Mouse (Mus musculus) neutrophil, adult 59 days (primary cell): Measurements from ENCODE around the gene Dhrs1. TPM values are rescaled to one million over a fixed set of nuclear protein-coding genes. Genes with fewer than 3 reads are reported as not detected.

ENCODE experiments used
- total RNA-seq, 2 experiments: library from RNA; stranded (reverse); gene quantifications; 1 replicate in 1 of 2; 2 replicates in 1 of 2; pipeline ENCODE4 v1.2.4; 2023

Gene Dhrs1
- total RNA-seq: 10 to 100 TPM; 53.1 to 63.6 TPM

GRCm38 (mm10) chr14:55745180-55745860 lies at the start of gene Dhrs1, which contains the start of gene Nop9:
Gene Dhrs1 (minus strand): TSS chr14:55745690.
Gene Nop9 (plus strand): TSS chr14:55745693.

GRCm38 (mm10) chr14:55788256-55789050 lies 43.0 kb upstream of the Dhrs1 start, which contains the start of gene Ripk3:
Gene Ripk3 (minus strand): TSS chr14:55788865.

DNA sequence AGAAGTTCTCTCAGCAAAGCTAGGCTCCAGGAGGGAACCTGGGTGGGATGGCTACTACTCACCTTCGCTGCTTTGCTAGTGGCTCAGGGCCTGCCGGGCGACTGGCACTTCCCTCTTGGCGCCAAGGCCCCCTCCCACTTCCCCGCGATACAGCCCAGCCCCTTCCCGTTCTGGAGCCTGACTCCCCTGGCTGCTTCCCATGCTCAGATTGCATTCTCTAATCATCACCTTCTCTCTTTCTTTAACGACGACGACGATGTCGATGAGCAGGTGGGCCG lies 38.4 kb upstream of the Dhrs1 start, which contains the start of gene Adcy4:
Gene Adcy4 (minus strand): TSS at position 138 of the 278 bp plus-strand sequence.

GRCm38 (mm10) chr14:55765696-55766095 lies 20.2 kb upstream of the Dhrs1 start, which contains the start of gene Ltb4r1:
Gene Ltb4r1 (plus strand): TSS chr14:55765962.

DNA sequence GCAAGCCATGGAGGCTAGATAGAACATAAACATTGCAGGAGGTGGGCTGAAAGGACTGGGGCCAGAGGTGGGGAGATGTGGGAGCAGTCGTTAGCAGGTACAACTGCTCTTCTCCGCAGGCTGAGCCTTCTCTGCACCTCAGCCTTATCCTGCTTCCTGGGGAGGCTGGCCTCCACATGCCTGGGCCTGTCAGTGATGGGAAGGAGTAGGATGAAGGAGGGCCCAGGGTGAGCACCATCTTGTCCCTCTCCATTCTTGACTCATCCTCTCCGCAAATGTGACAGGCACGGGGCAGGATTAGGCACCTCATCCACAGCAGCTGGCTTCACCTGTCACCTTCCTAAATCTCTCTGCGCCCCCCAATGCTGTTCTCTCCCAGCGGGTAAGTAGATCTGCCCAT lies 15.7 kb upstream of the Dhrs1 start, which contains the start of gene Ltb4r2:
Gene Ltb4r2 (plus strand): TSS at position 266 of the 400 bp plus-strand sequence.

GRCm38 (mm10) chr14:55758363-55758784 lies 12.9 kb upstream of the Dhrs1 start, which contains the start of gene Cideb:
Gene Cideb (minus strand): TSS chr14:55758458.

GRCm38 (mm10) chr14:55721700-55722437 lies 23.6 kb downstream of the Dhrs1 start, which contains the start of gene Rabggta:
Gene Rabggta (minus strand): TSS chr14:55722263.

GRCm38 (mm10) chr14:55713729-55714122 lies 31.8 kb downstream of the Dhrs1 start, which contains the start of gene Tgm1:
Gene Tgm1 (minus strand): TSS chr14:55713926.

Other genes starting within 250 kb of the Dhrs1 start
- not detected for gene Cpne6, start 235.2 kb downstream of the Dhrs1 start, total RNA-seq
- not detected for gene Nrl, start 220.7 kb downstream of the Dhrs1 start, total RNA-seq
- 10 to 100 TPM; 25.2 to 30.4 TPM for gene Pck2, start 205.4 kb downstream of the Dhrs1 start, total RNA-seq
- gene Dcaf11, start 185.7 kb downstream of the Dhrs1 start, total RNA-seq: 10 to 100 TPM; 51.8 to 54.8 TPM
- gene A730061H03Rik, start 185.3 kb downstream of the Dhrs1 start, total RNA-seq: 1 to 10 TPM; 1.9 to 3.3 TPM
- gene Fitm1, start 170.1 kb downstream of the Dhrs1 start, total RNA-seq: not detected
- gene Psme1, start 167.6 kb downstream of the Dhrs1 start, total RNA-seq: 100 to 1,000 TPM; 138 to 143 TPM
- gene Emc9, start 160.4 kb downstream of the Dhrs1 start, total RNA-seq: 1 to 10 TPM; 4.4 to 5.9 TPM
- 100 to 1,000 TPM; 180 to 210 TPM for gene Psme2, start 154.6 kb downstream of the Dhrs1 start, total RNA-seq
- 10 to 100 TPM; 57.6 to 74.7 TPM for gene Rnf31, start 154.0 kb downstream of the Dhrs1 start, total RNA-seq
- gene Irf9, start 142.1 kb downstream of the Dhrs1 start, total RNA-seq: 10 to 100 TPM; 42.3 to 50.1 TPM
- gene Rec8, start 127.7 kb downstream of the Dhrs1 start, total RNA-seq: 1 to 10 TPM in 1 of 2 experiments, not detected in 1; 1.3 TPM
- 10 to 100 TPM; 10.7 to 12.2 TPM for gene Ipo4, start 109.7 kb downstream of the Dhrs1 start, total RNA-seq
- 1 to 10 TPM in 1 of 2 experiments, under 1 TPM in 1; 0.79 to 2.4 TPM for gene Gm49378, start 107.8 kb downstream of the Dhrs1 start, total RNA-seq
- 10 to 100 TPM; 34.3 to 37.8 TPM for gene Tm9sf1, start 101.9 kb downstream of the Dhrs1 start, total RNA-seq
- gene Tssk4, start 95.5 kb downstream of the Dhrs1 start, total RNA-seq: 1 to 10 TPM; 1.6 to 2.0 TPM
- gene Mdp1, start 85.2 kb downstream of the Dhrs1 start, total RNA-seq: 10 to 100 TPM; 13.2 to 13.9 TPM
- gene Gmpr2, start 73.7 kb downstream of the Dhrs1 start, total RNA-seq: 10 to 100 TPM; 15.8 to 16.6 TPM
- 100 to 1,000 TPM; 154 to 173 TPM for gene Nedd8, start 73.6 kb downstream of the Dhrs1 start, total RNA-seq
- gene Tinf2, start 63.9 kb downstream of the Dhrs1 start, total RNA-seq: 10 to 100 TPM; 53.2 to 64.0 TPM
- gene Tgm1, start 31.8 kb downstream of the Dhrs1 start, total RNA-seq: 1 to 10 TPM in 1 of 2 experiments, under 1 TPM in 1; 0.71 to 1.4 TPM
- gene Rabggta, start 23.4 kb downstream of the Dhrs1 start, total RNA-seq: 10 to 100 TPM; 23.8 to 27.4 TPM
- 10 to 100 TPM; 19.3 to 28.9 TPM for gene Nop9, start within 50 bp of the Dhrs1 start, total RNA-seq
- gene Cideb, start 12.8 kb upstream of the Dhrs1 start, total RNA-seq: under 1 TPM in 1 of 2 experiments, not detected in 1; 0.53 TPM
- under 1 TPM; 0.79 to 0.84 TPM for gene Ltb4r2, start 15.7 kb upstream of the Dhrs1 start, total RNA-seq
- 100 to 1,000 TPM; 203 to 224 TPM for gene Ltb4r1, start 20.3 kb upstream of the Dhrs1 start, total RNA-seq
- under 1 TPM; 0.36 to 0.51 TPM for gene Adcy4, start 38.4 kb upstream of the Dhrs1 start, total RNA-seq
- gene Ripk3, start 43.2 kb upstream of the Dhrs1 start, total RNA-seq: 10 to 100 TPM; 29.1 to 40.3 TPM
- gene Nfatc4, start 77.5 kb upstream of the Dhrs1 start, total RNA-seq: not detected
- 1 to 10 TPM; 2.3 to 2.8 TPM for gene Nynrin, start 108.3 kb upstream of the Dhrs1 start, total RNA-seq
- gene Cbln3, start 138.7 kb upstream of the Dhrs1 start, total RNA-seq: under 1 TPM; 0.47 to 0.68 TPM
- gene Khnyn, start 139.3 kb upstream of the Dhrs1 start, total RNA-seq: 10 to 100 TPM; 79.3 to 82.3 TPM
- gene Sdr39u1, start 154.6 kb upstream of the Dhrs1 start, total RNA-seq: 1 to 10 TPM; 1.7 to 3.6 TPM
- gene Cma1, start 199.0 kb upstream of the Dhrs1 start, total RNA-seq: not detected
- gene Cma2, start 205.3 kb upstream of the Dhrs1 start, total RNA-seq: not detected